Mouse (Mus musculus) hindlimb bud, embryonic 11.5 days (tissue): ENCODE data around the gene Traf3ip2.

Experiments used
- DNase-seq: peaks from one replicate; pipeline ENCODE4 v3.0.0-alpha.2; 2012; ENCODE audit warnings: low read depth, low spot score; ENCODE audit errors: extremely low spot score

Traf3ip2 gene

GRCm38 (mm10) chr10:39631627-39632026, 18.9 kb downstream of the Traf3ip2 start:
- no peak for DNase-seq

GRCm38 (mm10) chr10:39633379-39633778, 20.6 kb downstream of the Traf3ip2 start:
- no peak for DNase-seq

GRCm38 (mm10) chr10:39634423-39635101, 21.8 kb downstream of the Traf3ip2 start:
- DNase-seq = no peak

- no peak for DNase-seq
These were observed 26.1 kb downstream of the Traf3ip2 start for GRCm38 (mm10) chr10:39638862-39639261.

GRCm38 (mm10) chr10:39639783-39640182, 27.0 kb downstream of the Traf3ip2 start:
- DNase-seq = no peak

- DNase-seq = no peak
These were observed 28.1 kb downstream of the Traf3ip2 start for GRCm38 (mm10) chr10:39640817-39641226.

- DNase-seq = no peak
These were observed 33.3 kb downstream of the Traf3ip2 start for GRCm38 (mm10) chr10:39645789-39646628.

GRCm38 (mm10) chr10:39646629-39647019, 33.9 kb downstream of the Traf3ip2 start:
- DNase-seq = no peak

- no peak for DNase-seq
These were observed 34.4 kb downstream of the Traf3ip2 start for GRCm38 (mm10) chr10:39647118-39647517.

- no peak for DNase-seq
These were observed 35.5 kb downstream of the Traf3ip2 start for GRCm38 (mm10) chr10:39648278-39648677.

GRCm38 (mm10) chr10:39649550-39649949, 36.8 kb downstream of the Traf3ip2 start:
- DNase-seq = no peak

GRCm38 (mm10) chr10:39650316-39650715, 37.6 kb downstream of the Traf3ip2 start:
- no peak for DNase-seq

GRCm38 (mm10) chr10:39654001-39654416, 41.3 kb downstream of the Traf3ip2 start:
- DNase-seq = no peak

- no peak for DNase-seq
These were observed 46.2 kb downstream of the Traf3ip2 start for GRCm38 (mm10) chr10:39658901-39659410.

GRCm38 (mm10) chr10:39659411-39660268, 46.9 kb downstream of the Traf3ip2 start:
- DNase-seq = no peak

- DNase-seq = no peak
These were observed 47.5 kb downstream of the Traf3ip2 start for GRCm38 (mm10) chr10:39660269-39660655.

- no peak for DNase-seq
These were observed 48.0 kb downstream of the Traf3ip2 start for GRCm38 (mm10) chr10:39660698-39661097.

GRCm38 (mm10) chr10:39665071-39665502, 52.4 kb downstream of the Traf3ip2 start:
- no peak for DNase-seq

- DNase-seq = no peak
These were observed 53.3 kb downstream of the Traf3ip2 start for GRCm38 (mm10) chr10:39666027-39666426.

- no peak for DNase-seq
These were observed 58.7 kb downstream of the Traf3ip2 start for GRCm38 (mm10) chr10:39671451-39671850.

GRCm38 (mm10) chr10:39672547-39673051, 59.9 kb downstream of the Traf3ip2 start:
- no peak for DNase-seq
